Mouse (Mus musculus) left cerebral cortex, adult 6 months (tissue): Measurements from ENCODE around the gene Gaa. TPM values are rescaled to one million over a fixed set of nuclear protein-coding genes. Genes with fewer than 3 reads are reported as not detected.

Experiments
- long read RNA-seq, 2 experiments: library from polyadenylated mRNA; unstranded; transcript quantifications; one replicate each; pipeline ENCODE4 v2.0.0; 2019 to 2020
- polyA plus RNA-seq: library from polyadenylated mRNA; unstranded; fragments of <200 nt; fragmentation: Nextera tagmentation; gene quantifications from 2 replicates; pipeline ENCODE4 v1.2.3, GENCODE M21; 2021

The Gaa gene
- 147 and 167 TPM in 2 replicates for polyA plus RNA-seq
- long read RNA-seq, experiment 1, transcript Gaa-203 (20 exons, 3,633 nt): major isoform, 905 of 1,197 reads
- long read RNA-seq, experiment 1, transcript Gaa-201 (20 exons, 3,363 nt): minor isoform, 70 of 1,197 reads
- long read RNA-seq, experiment 1, partial matches to known transcripts: 148 of 1,197 reads
- long read RNA-seq, experiment 1, other reads (novel, unspliced or antisense): 74 of 1,197 reads
- long read RNA-seq, experiment 2, transcript Gaa-201 (20 exons, 3,363 nt): minor isoform, 13 of 223 reads
- long read RNA-seq, experiment 2, transcript Gaa-203 (20 exons, 3,633 nt): major isoform, 100 of 223 reads
- long read RNA-seq, experiment 2, partial matches to known transcripts: 96 of 223 reads
- long read RNA-seq, experiment 2, other reads (novel, unspliced or antisense): 14 of 223 reads

GRCm38 (mm10) chr11:119267768-119268556, at the start of gene Gaa:
Gene Gaa (plus strand): TSS chr11:119267887.

GRCm38 (mm10) chr11:119228091-119228781, 39.5 kb upstream of the Gaa start, which contains the start of the genes Tbc1d16 and Ccdc40:
Gene Tbc1d16 (minus strand): TSS chr11:119228499.
Gene Ccdc40 (plus strand): TSS chr11:119228572.

GRCm38 (mm10) chr11:119299391-119300245, 31.9 kb downstream of the Gaa start, which contains the start of gene Eif4a3:
Gene Eif4a3 (minus strand): TSS chr11:119300089.

GRCm38 (mm10) chr11:119307658-119307867, 39.9 kb downstream of the Gaa start, which contains the start of gene Card14:
Gene Card14 (plus strand): TSS chr11:119307768.

Other genes starting within 250 kb of the Gaa start
- 0.25 and 0.87 TPM in 2 replicates for gene Cbx2, start 244.9 kb upstream of the Gaa start, polyA plus RNA-seq
- gene Cbx8, start 226.9 kb upstream of the Gaa start, polyA plus RNA-seq: 8.6 and 10.9 TPM in 2 replicates
- gene Cbx4, start 181.7 kb upstream of the Gaa start, polyA plus RNA-seq: 4.0 and 15.9 TPM in 2 replicates
- gene Tbc1d16, start 39.4 kb upstream of the Gaa start, polyA plus RNA-seq: 6.4 and 7.0 TPM in 2 replicates
- gene Ccdc40, start 39.3 kb upstream of the Gaa start, polyA plus RNA-seq: 0.79 and 1.1 TPM in 2 replicates
- 153 and 159 TPM in 2 replicates for gene Eif4a3, start 32.2 kb downstream of the Gaa start, polyA plus RNA-seq
- gene Card14, start 39.9 kb downstream of the Gaa start, polyA plus RNA-seq: 0.06 and 0.10 TPM in 2 replicates
- gene Sgsh, start 87.6 kb downstream of the Gaa start, polyA plus RNA-seq: 2.5 and 3.2 TPM in 2 replicates
- 2.9 and 3.0 TPM in 2 replicates for gene Slc26a11, start 87.7 kb downstream of the Gaa start, polyA plus RNA-seq
- gene Rnf213, start 125.2 kb downstream of the Gaa start, polyA plus RNA-seq: 0.60 and 0.70 TPM in 2 replicates
- 5.5 and 8.8 TPM in 2 replicates for gene Endov, start 223.5 kb downstream of the Gaa start, polyA plus RNA-seq